Mouse (Mus musculus) lung, adult 2 months (tissue): ENCODE data around the gene Rhd. TPM values are rescaled to one million over a fixed set of nuclear protein-coding genes. Genes with fewer than 3 reads are reported as not detected.

Experiments
- DNase-seq: peaks from one replicate; pipeline ENCODE4 v3.0.0; 2022
- H3K4me1 ChIP-seq: fragments of 200-500 bp; 2 replicates; pipeline ENCODE4 v1.6.1; 2011; ENCODE audit warnings: low read length; ENCODE audit not compliant: control insufficient read depth, insufficient read depth
- H3K4me3 ChIP-seq: fragments of 200-500 bp; replicated peaks from 2 replicates; pipeline ENCODE3; 2011; ENCODE audit warnings: low read depth, mild to moderate bottlenecking, control low read depth, low read length; ENCODE audit errors: extremely low read depth
- CTCF ChIP-seq: fragments of 200-500 bp; IDR thresholded peaks from 2 replicates; pipeline ENCODE4 v1.5.1; 2011; ENCODE audit warnings: mild to moderate bottlenecking, low read length, control low read depth; ENCODE audit not compliant: insufficient read depth
- POLR2A ChIP-seq: fragments of 200-500 bp; IDR thresholded peaks from 2 replicates; pipeline ENCODE4 v1.6.1; 2011; ENCODE audit warnings: low read depth, mild to moderate bottlenecking, control low read depth, low read length, borderline replicate concordance; ENCODE audit errors: extremely low read depth
- WGBS: fragments of 180-500 bp; shearing (Covaris S2); methylation state at CpG from one replicate; pipeline ENCODE4 v1.1.7; 2018; 5-methylcytosine and 5-hydroxymethylcytosine counted together
- polyA plus RNA-seq: library from polyadenylated mRNA; depleted of rRNA; stranded (reverse); fragments of >200 nt; gene quantifications from 2 replicates; pipeline ENCODE4 v1.2.3, GENCODE M21; 2012

The Rhd gene
- polyA plus RNA-seq, 1 experiment: 0.14 TPM

- no peak overlapping the region for H3K4me3 ChIP-seq
- H3K4me1 ChIP-seq: no peaks in the 10 kb centered on the region
- TF ChIP-seq POLR2A (no peak), CTCF (no peak)
- DNase-seq: no peak
- 38% methylated on average over 8 of the region's 9 CpGs for WGBS
These were observed 4.2 kb downstream of the Rhd start for GRCm38 (mm10) chr4:134868490-134868889.

GRCm38 (mm10) chr4:134869068-134869730, 4.9 kb downstream of the Rhd start:
- no peak overlapping the region for H3K4me3 ChIP-seq
- no peak for DNase-seq
- 19% methylated on average over 16 of the region's 16 CpGs for WGBS
- no peak for TF ChIP-seq CTCF
- TF ChIP-seq POLR2A: no peak
- no peaks in the 10 kb centered on the region for H3K4me1 ChIP-seq

DNA sequence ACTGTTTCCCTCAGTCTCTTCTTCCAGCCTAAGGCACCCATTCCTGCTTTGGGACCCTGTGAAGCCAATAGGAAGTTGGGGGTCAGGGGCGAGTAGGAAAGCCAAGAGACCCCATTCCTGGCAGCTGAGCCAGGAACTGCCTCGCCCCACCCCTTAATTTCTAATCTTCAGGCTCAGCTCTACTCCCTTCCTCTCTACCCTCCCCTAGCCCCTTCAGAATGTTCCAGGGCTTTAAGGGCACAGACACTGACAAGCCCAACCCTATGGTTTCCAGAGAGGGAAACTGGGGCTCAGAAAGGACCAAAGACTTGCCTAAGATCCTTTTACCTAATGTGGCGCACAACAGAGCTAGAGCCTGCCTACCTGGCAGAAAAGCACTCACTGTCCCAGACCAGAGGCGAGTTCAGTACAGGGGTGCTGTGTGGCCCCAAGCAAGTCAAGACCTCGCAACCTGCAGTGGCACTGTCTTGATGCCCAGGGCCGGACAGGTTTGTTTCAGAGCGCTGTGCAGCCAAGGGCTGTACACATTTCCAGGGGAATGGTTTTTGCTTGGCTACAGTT, 5.6 kb downstream of the Rhd start:
- 65% methylated on average over 7 of the region's 7 CpGs for WGBS

DNA sequence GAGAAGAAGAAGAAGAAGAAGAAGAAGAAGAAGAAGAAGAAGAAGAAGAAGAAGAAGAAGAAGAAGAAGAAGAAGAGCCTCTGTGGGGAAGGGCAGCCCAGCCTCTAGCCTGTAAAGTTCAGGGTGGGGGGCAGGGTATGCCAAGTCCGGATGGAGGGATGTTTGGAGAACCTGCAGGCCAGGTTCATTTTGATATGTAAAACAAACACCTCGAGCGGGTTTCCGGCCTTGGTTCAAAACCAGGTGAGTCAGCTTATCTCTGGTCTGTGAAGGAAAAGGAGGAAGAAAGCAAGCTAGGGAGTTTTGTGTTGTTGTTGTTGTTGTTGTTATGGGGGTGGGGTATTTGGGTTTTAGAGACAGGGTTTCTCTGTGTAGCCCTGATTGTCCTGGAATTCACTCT, 7.1 kb downstream of the Rhd start:
- Histone ChIP-seq H3K4me1 (no peaks in the 10 kb centered on the region), H3K4me3 (no peak overlapping the region)
- DNase-seq: no peak
- TF ChIP-seq POLR2A (no peak), CTCF (no peak)
- WGBS: 54% methylated on average over 4 of the region's 4 CpGs

More for the DNA sequence above, 5.6 kb downstream of the Rhd start:
- no peak for TF ChIP-seq POLR2A
- no peak for TF ChIP-seq CTCF
- DNase-seq: no peak
- H3K4me1 ChIP-seq: no peaks in the 10 kb centered on the region
- H3K4me3 ChIP-seq: no peak overlapping the region

DNA sequence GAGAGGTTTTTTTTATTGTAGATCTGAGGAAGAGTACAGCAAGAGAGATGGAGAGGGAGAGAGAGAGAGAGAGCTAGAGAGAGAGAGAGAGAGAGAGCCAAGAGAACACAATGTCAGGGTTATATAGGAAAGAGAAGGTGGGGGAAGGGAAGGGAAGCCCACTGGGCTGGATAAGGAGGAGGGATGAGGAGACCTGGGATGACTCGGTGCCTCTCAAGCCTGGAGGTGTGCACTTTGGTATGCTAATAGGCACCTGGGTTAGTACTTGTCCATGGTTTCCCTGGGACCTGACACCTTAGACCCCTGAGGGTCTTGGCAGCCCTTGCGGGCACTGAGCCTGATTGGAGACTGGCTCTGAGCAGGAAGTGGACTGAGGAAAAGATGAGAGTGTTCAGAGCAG, 7.6 kb downstream of the Rhd start:
- no peak for DNase-seq
- no peaks in the 10 kb centered on the region for H3K4me1 ChIP-seq
- WGBS: 59% methylated on average over 2 of the region's 2 CpGs
- H3K4me3 ChIP-seq: no peak overlapping the region
- TF ChIP-seq CTCF (no peak), POLR2A (no peak)

DNA sequence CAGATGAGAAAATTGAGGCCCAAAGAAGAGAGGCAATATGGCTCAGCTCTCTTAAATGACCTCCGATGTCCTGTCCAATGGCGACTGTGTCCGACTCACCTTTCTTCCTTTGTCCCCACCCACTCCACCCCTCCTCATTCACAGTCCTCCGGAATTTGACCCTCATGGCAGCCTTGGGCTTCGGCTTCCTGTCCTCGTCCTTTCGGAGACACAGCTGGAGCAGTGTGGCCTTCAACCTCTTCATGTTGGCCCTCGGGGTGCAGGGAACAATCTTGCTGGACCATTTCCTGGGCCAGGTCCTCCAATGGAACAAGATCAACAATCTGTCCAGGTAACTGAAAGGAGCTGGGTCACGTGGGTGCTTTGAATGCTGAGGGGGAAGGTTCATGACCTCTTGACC, 11.8 kb downstream of the Rhd start:
- 0 out of 2 replicates have a peak, but pooled peaks cover 2% of the 10 kb centered on the region for H3K4me1 ChIP-seq
- TF ChIP-seq POLR2A (no peak), CTCF (no peak)
- no peak overlapping the region for H3K4me3 ChIP-seq
- 76% methylated on average over 9 of the region's 9 CpGs for WGBS
- DNase-seq: no peak

DNA sequence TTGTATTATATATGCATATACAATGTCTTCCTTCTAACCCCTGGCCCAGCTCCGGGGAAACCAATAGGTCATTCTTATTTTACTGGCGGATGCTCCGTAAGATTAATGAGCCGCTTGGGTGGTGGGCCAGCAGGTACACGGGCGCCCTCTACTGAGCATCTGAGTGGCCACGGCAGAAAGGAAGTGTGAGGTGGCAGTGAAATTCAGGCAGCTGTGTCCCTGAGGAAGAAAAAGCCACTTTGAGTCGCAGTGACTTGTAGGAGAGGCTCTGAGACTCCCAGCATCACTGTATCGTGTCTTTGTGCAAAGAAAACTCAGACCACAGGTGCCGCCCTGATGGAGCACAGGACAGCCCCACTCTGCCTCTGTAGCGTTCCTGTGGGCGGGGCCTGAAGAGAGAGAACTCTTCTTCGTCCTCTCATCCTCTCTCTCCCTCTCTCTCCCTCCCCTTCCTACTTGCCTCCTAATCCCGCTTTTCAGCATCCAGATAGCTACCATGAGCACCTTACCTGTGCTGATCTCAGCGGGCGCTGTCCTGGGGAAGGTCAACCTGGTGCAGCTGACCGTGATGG, 15.2 kb downstream of the Rhd start:
- DNase-seq: peak; percentile 67
- WGBS: 5% methylated on average over 17 of the region's 17 CpGs
- Histone ChIP-seq H3K4me3 (peak overlapping the region; percentile 14), H3K4me1 (0 out of 2 replicates have a peak, but pooled peaks cover 2% of the 10 kb centered on the region)
- TF ChIP-seq POLR2A (no peak), CTCF (peak; percentile 67)

GRCm38 (mm10) chr4:134880041-134880440, 15.7 kb downstream of the Rhd start:
- Histone ChIP-seq H3K4me3 (no peak overlapping the region), H3K4me1 (0 out of 2 replicates have a peak, but pooled peaks cover 2% of the 10 kb centered on the region)
- DNase-seq: no peak
- peak; percentile 53 for TF ChIP-seq CTCF
- TF ChIP-seq POLR2A: no peak
- WGBS: 40% methylated on average over 6 of the region's 6 CpGs

DNA sequence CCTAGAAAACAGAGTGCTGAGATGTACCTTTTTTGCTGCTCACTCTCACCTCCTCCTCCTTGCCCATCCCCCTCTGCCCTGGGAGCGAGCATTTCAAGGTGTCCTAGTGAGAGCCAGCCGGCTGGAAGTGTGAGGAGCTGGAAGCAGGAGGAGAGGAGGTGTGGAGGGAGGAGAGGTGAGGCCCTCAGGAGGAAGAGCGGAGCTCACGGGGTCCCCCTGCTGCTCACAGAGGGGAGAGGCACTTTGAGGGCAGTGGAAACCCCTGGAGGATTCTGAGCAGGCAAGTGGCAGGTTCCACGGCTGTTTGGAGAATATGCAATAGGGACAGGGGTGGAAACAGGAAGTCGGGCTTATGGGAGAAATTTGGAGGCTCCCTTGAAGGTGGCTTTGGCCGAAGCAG, 18.9 kb downstream of the Rhd start:
- peak; percentile 40 for DNase-seq
- 20% methylated on average over 7 of the region's 7 CpGs for WGBS
- Histone ChIP-seq H3K4me3 (no peak overlapping the region), H3K4me1 (0 out of 2 replicates have a peak, but pooled peaks cover 2% of the 10 kb centered on the region)
- TF ChIP-seq CTCF: peak; percentile 78
- no peak for TF ChIP-seq POLR2A
